Mouse (Mus musculus) hindbrain, embryonic 12.5 days (tissue): ENCODE measurements around the gene Naip2. TPM values are rescaled to one million over a fixed set of nuclear protein-coding genes. Genes with fewer than 3 reads are reported as not detected.

Experiments used
- ATAC-seq: fragments of 200-750 bp; cut with Nextera tagmentation; 2 replicates; pipeline ENCODE4 v1.8.0; 2017; ENCODE audit warnings: moderate TSS enrichment; ENCODE audit not compliant: low FRiP score
- H3K27ac ChIP-seq: fragments of 300-500 bp; sonication (generic); 2 replicates; pipeline ENCODE4 v1.5.1; 2016; ENCODE audit warnings: mild to moderate bottlenecking
- H3K27me3 ChIP-seq: fragments of 300-500 bp; sonication (generic); 2 replicates; pipeline ENCODE4 v1.6.1; 2016; ENCODE audit warnings: mild to moderate bottlenecking
- H3K36me3 ChIP-seq: fragments of 300-500 bp; sonication (generic); 2 replicates; pipeline ENCODE4 v1.6.1; 2016; ENCODE audit warnings: mild to moderate bottlenecking
- H3K4me1 ChIP-seq: fragments of 300-500 bp; sonication (generic); 2 replicates; pipeline ENCODE4 v1.6.1; 2016
- H3K4me2 ChIP-seq: fragments of 300-500 bp; sonication (generic); replicated peaks from 2 replicates; pipeline ENCODE4 v1.6.1; 2016; ENCODE audit warnings: mild to moderate bottlenecking
- H3K4me3 ChIP-seq: fragments of 300-500 bp; sonication (generic); 2 replicates; pipeline ENCODE4 v1.5.1; 2016; ENCODE audit warnings: mild to moderate bottlenecking
- H3K9ac ChIP-seq: fragments of 300-500 bp; sonication (generic); 2 replicates; pipeline ENCODE4 v1.6.1; 2016; ENCODE audit warnings: mild to moderate bottlenecking, moderate library complexity
- H3K9me3 ChIP-seq: fragments of 300-500 bp; sonication (generic); replicated peaks from 2 replicates; pipeline ENCODE4 v1.6.1; 2016; ENCODE audit warnings: mild to moderate bottlenecking
- WGBS: fragments of 180-500 bp; shearing (Covaris S2); methylation state at CpG from one replicate; pipeline ENCODE4 v1.1.7; 2016; 5-methylcytosine and 5-hydroxymethylcytosine counted together
- polyA plus RNA-seq: library from polyadenylated mRNA; unstranded; fragments of >200 nt; fragmentation: Nextera tagmentation; extraction: Ambion mirVana; gene quantifications from 2 replicates; pipeline ENCODE4 v1.2.1, GENCODE M21; 2016

Naip2 gene
- polyA plus RNA-seq, 1 experiment from 2014 or later, result 0.34 TPM

GRCm38 (mm10) chr13:100103052-100103658 is 98.7 kb downstream of the Naip2 start:
- Histone ChIP-seq H3K9me3 (no peaks in the 10 kb centered on the region), H3K4me2 (peak overlapping the region; percentile 62), H3K4me3 (peak overlapping the region; percentile 91), H3K27me3 (no peaks in the 10 kb centered on the region; the same call in none of the 2 replicates), H3K9ac (peak overlapping the region; percentile 91), H3K27ac (peak overlapping the region; percentile 82), H3K4me1 (peaks cover 19% of the 10 kb centered on the region), H3K36me3 (peaks cover 6% of the 10 kb centered on the region)
- 8% methylated on average over 15 of the region's 15 CpGs for WGBS
- no peak for ATAC-seq

- Histone ChIP-seq H3K27me3 (no peaks in the 10 kb centered on the region), H3K4me1 (peaks cover 13% of the 10 kb centered on the region), H3K9ac (no peak overlapping the region), H3K4me2 (no peak overlapping the region), H3K4me3 (no peak overlapping the region), H3K9me3 (no peaks in the 10 kb centered on the region), H3K36me3 (peaks cover 38% of the 10 kb centered on the region), H3K27ac (no peak overlapping the region)
- WGBS, result 96% methylated on average over 6 of the region's 6 CpGs
- no peak for ATAC-seq
Measured at GRCm38 (mm10) chr13:100098808-100099207, 103.1 kb downstream of the Naip2 start.

Other genes starting within 250 kb of the Naip2 start
- gene Mccc2, start 186.5 kb downstream of the Naip2 start, polyA plus RNA-seq, result 36.4 and 37.9 TPM in 2 replicates
- gene Bdp1, start 98.0 kb downstream of the Naip2 start, polyA plus RNA-seq, result 32.4 and 36.5 TPM in 2 replicates
- gene Serf1, start 94.1 kb downstream of the Naip2 start, polyA plus RNA-seq, result 358 and 382 TPM in 2 replicates
- gene Smn1, start 77.2 kb downstream of the Naip2 start, polyA plus RNA-seq, result 52.7 and 53.8 TPM in 2 replicates
- gene Naip5, start 44.2 kb upstream of the Naip2 start, polyA plus RNA-seq, result 0.10 and 0.15 TPM in 2 replicates
- gene Naip6, start 115.6 kb upstream of the Naip2 start, polyA plus RNA-seq, result 0.08 and 0.09 TPM in 2 replicates